Mouse (Mus musculus): ENCODE measurements at regions not wholly inside any gene's neighbourhood (a gene's known extent, or its start where the extent isn't known, plus 50 kb on each side); places are given as distances from the start of the nearest gene placed in this dataset.

- H3K4me1 ChIP-seq (ENCODE audit: insufficient read depth, low read length), result no peaks in the 10 kb centered on the region
Observed at GRCm38 (mm10) chr13:25868923-25869322, 598.6 kb upstream of the Nrsn1 start.

GRCm38 (mm10) chr13:25858207-25858606 is 587.9 kb upstream of the Nrsn1 start:
- no peak overlapping the region for H3K9ac ChIP-seq (replicated peaks; ENCODE audit: low read length, poor library complexity, severe bottlenecking)
- no peak overlapping the region for H3K4me3 ChIP-seq (ENCODE audit: low read depth, low read length)
- ATAC-seq (ENCODE audit: low FRiP score), result no peak
- H3K4me2 ChIP-seq (ENCODE audit: low read depth, low read length, poor library complexity, severe bottlenecking), result no peak overlapping the region
- DNase-seq (ENCODE audit: low spot score), result no peak
- no peaks in the 10 kb centered on the region for H3K4me1 ChIP-seq (ENCODE audit: insufficient read depth, low read length)
- H3K27ac ChIP-seq (ENCODE audit: low read depth, low read length), result no peak overlapping the region
- no peak for TF ChIP-seq CTCF (IDR thresholded peaks at IDR 0.05)
- no peaks in the 10 kb centered on the region for H3K36me3 ChIP-seq (ENCODE audit: insufficient read depth, low read length)
- H3K9me3 ChIP-seq (ENCODE audit: low read length), result no peaks in the 10 kb centered on the region
- H3K27me3 ChIP-seq (ENCODE audit: insufficient read depth, low read length), result no peaks in the 10 kb centered on the region

More at GRCm38 (mm10) chr13:25868923-25869322, 598.6 kb upstream of the Nrsn1 start:
- H3K4me2 ChIP-seq (ENCODE audit: low read depth, low read length, poor library complexity, severe bottlenecking), result no peak overlapping the region
- H3K27ac ChIP-seq (ENCODE audit: low read depth, low read length), result no peak overlapping the region
- TF ChIP-seq CTCF (IDR thresholded peaks at IDR 0.05), result no peak
- DNase-seq (ENCODE audit: low spot score) (no peak), ATAC-seq (ENCODE audit: low FRiP score) (no peak)
- 65% methylated on average over 1 of the region's 1 CpGs for WGBS
- no peaks in the 10 kb centered on the region for H3K36me3 ChIP-seq (ENCODE audit: insufficient read depth, low read length)
- no peaks in the 10 kb centered on the region for H3K9me3 ChIP-seq (ENCODE audit: low read length)
- no peak overlapping the region for H3K9ac ChIP-seq (replicated peaks; ENCODE audit: low read length, poor library complexity, severe bottlenecking)
- H3K27me3 ChIP-seq (ENCODE audit: insufficient read depth, low read length), result no peaks in the 10 kb centered on the region
- H3K4me3 ChIP-seq (ENCODE audit: low read depth, low read length), result no peak overlapping the region

DNA sequence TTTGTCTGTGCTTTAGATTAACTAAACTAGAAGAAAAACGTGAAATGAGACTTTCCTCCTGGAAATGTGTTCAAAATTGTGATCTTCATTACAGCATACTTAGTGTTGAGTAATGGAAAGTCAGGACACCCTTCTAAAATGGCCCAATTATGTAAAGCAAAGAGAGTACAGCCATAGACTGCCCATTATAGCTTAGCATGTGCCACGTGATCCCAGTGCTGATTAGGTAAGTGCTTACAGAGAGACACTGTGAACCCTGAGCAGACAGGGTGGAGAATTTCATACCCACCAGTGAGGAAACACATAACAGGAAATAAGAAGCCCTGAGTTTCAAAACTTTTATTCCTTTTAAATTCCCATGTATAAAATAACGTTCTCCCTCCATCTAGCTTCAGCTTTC is 587.3 kb upstream of the Nrsn1 start:
- DNase-seq (ENCODE audit: low spot score) (no peak), ATAC-seq (ENCODE audit: low FRiP score) (no peak)
- Histone ChIP-seq H3K9me3 (ENCODE audit: low read length) (no peaks in the 10 kb centered on the region), H3K36me3 (ENCODE audit: insufficient read depth, low read length) (no peaks in the 10 kb centered on the region), H3K27me3 (ENCODE audit: insufficient read depth, low read length) (no peaks in the 10 kb centered on the region), H3K4me3 (ENCODE audit: low read depth, low read length) (no peak overlapping the region), H3K27ac (ENCODE audit: low read depth, low read length) (no peak overlapping the region), H3K4me2 (ENCODE audit: low read depth, low read length, poor library complexity, severe bottlenecking) (no peak overlapping the region), H3K4me1 (ENCODE audit: insufficient read depth, low read length) (no peaks in the 10 kb centered on the region), H3K9ac (replicated peaks; ENCODE audit: low read length, poor library complexity, severe bottlenecking) (no peak overlapping the region)
- TF ChIP-seq CTCF (IDR thresholded peaks at IDR 0.05), result no peak
- 71% methylated on average over 3 of the region's 3 CpGs for WGBS

DNA sequence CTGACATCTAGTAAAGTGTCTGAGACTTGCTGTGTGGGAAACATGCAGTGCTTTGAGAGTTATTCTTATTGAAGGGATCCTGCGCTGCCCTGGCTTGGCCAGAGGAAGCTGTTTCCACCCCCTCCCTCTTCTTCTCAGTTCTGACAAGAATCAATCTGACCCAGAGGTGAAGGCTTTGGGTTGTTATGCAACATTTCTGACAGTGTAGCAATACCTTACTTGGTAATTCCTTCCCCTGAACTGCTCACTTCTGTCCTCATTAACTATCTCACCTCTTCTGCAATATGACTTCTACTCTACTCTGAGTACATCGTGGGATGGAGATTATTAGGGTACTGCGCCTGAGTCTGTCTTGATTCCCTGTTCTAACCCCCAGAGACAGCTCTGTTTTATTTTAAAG is 586.8 kb upstream of the Nrsn1 start:
- no peak overlapping the region for H3K4me2 ChIP-seq (ENCODE audit: low read depth, low read length, poor library complexity, severe bottlenecking)
- WGBS, result 73% methylated on average over 3 of the region's 3 CpGs
- H3K9me3 ChIP-seq (ENCODE audit: low read length), result no peaks in the 10 kb centered on the region
- H3K27me3 ChIP-seq (ENCODE audit: insufficient read depth, low read length), result no peaks in the 10 kb centered on the region
- H3K36me3 ChIP-seq (ENCODE audit: insufficient read depth, low read length), result no peaks in the 10 kb centered on the region
- no peak for DNase-seq (ENCODE audit: low spot score)
- no peaks in the 10 kb centered on the region for H3K4me1 ChIP-seq (ENCODE audit: insufficient read depth, low read length)
- no peak overlapping the region for H3K27ac ChIP-seq (ENCODE audit: low read depth, low read length)
- no peak overlapping the region for H3K4me3 ChIP-seq (ENCODE audit: low read depth, low read length)
- H3K9ac ChIP-seq (replicated peaks; ENCODE audit: low read length, poor library complexity, severe bottlenecking), result no peak overlapping the region
- no peak for ATAC-seq (ENCODE audit: low FRiP score)
- TF ChIP-seq CTCF (IDR thresholded peaks at IDR 0.05), result no peak

DNA sequence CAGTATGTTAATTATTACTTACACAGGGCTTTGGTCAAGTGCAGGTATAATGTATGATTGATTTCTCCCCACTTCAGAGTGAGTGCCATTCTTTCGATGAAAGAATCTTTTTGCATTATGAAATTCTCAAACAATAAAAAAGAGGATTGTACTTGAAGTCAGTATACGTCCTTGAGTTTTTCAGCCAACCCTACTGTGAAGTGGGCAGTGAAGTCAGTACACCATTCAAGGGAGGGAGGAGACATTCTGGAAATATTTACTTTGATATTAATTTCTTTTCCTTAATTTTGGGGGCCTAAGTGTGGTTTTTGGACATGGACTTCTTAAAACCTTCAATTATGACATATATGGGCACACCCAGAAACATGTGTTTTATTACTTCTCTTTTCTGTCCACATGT is 586.2 kb upstream of the Nrsn1 start:
- Histone ChIP-seq H3K4me2 (ENCODE audit: low read depth, low read length, poor library complexity, severe bottlenecking) (no peak overlapping the region), H3K4me1 (ENCODE audit: insufficient read depth, low read length) (no peaks in the 10 kb centered on the region), H3K4me3 (ENCODE audit: low read depth, low read length) (no peak overlapping the region), H3K9ac (replicated peaks; ENCODE audit: low read length, poor library complexity, severe bottlenecking) (no peak overlapping the region), H3K9me3 (ENCODE audit: low read length) (no peaks in the 10 kb centered on the region), H3K27me3 (ENCODE audit: insufficient read depth, low read length) (no peaks in the 10 kb centered on the region), H3K36me3 (ENCODE audit: insufficient read depth, low read length) (no peaks in the 10 kb centered on the region), H3K27ac (ENCODE audit: low read depth, low read length) (no peak overlapping the region)
- ATAC-seq (ENCODE audit: low FRiP score) (no peak), DNase-seq (ENCODE audit: low spot score) (no peak)
- 71% methylated on average over 2 of the region's 2 CpGs for WGBS
- no peak for TF ChIP-seq CTCF (IDR thresholded peaks at IDR 0.05)

DNA sequence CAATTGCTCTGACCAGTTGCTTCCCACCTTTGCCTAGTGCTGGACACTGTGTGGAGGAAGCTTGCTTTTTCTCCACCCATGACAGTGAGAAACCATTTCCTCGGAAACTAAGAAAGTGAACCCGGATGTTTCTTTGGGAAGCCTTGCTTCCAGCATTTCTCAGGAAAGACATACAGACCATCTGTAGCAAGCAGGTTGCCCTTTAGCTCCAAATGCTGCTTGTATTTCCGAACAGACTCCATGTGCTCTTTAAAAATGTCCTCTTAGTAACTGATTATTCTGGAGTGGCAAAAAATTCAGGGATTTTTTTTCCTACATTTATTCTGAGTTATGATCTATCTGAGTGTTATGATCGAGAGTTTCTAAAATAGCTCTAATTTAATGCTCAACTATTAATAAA is 577.9 kb upstream of the Nrsn1 start:
- TF ChIP-seq CTCF (IDR thresholded peaks at IDR 0.05), result no peak
- Histone ChIP-seq H3K36me3 (ENCODE audit: insufficient read depth, low read length) (no peaks in the 10 kb centered on the region), H3K4me2 (ENCODE audit: low read depth, low read length, poor library complexity, severe bottlenecking) (no peak overlapping the region), H3K27me3 (ENCODE audit: insufficient read depth, low read length) (no peaks in the 10 kb centered on the region), H3K4me1 (ENCODE audit: insufficient read depth, low read length) (no peaks in the 10 kb centered on the region), H3K9ac (replicated peaks; ENCODE audit: low read length, poor library complexity, severe bottlenecking) (no peak overlapping the region), H3K27ac (ENCODE audit: low read depth, low read length) (no peak overlapping the region), H3K9me3 (ENCODE audit: low read length) (no peaks in the 10 kb centered on the region), H3K4me3 (ENCODE audit: low read depth, low read length) (no peak overlapping the region)
- no peak for DNase-seq (ENCODE audit: low spot score)
- 91% methylated on average over 4 of the region's 4 CpGs for WGBS
- ATAC-seq (ENCODE audit: low FRiP score), result no peak

GRCm38 (mm10) chr13:25838237-25838636 is 567.9 kb upstream of the Nrsn1 start:
- Histone ChIP-seq H3K9ac (replicated peaks; ENCODE audit: low read length, poor library complexity, severe bottlenecking) (no peak overlapping the region), H3K27ac (ENCODE audit: low read depth, low read length) (no peak overlapping the region), H3K4me3 (ENCODE audit: low read depth, low read length) (no peak overlapping the region), H3K36me3 (ENCODE audit: insufficient read depth, low read length) (no peaks in the 10 kb centered on the region), H3K4me1 (ENCODE audit: insufficient read depth, low read length) (no peaks in the 10 kb centered on the region), H3K27me3 (ENCODE audit: insufficient read depth, low read length) (no peaks in the 10 kb centered on the region), H3K4me2 (ENCODE audit: low read depth, low read length, poor library complexity, severe bottlenecking) (no peak overlapping the region), H3K9me3 (ENCODE audit: low read length) (no peaks in the 10 kb centered on the region)
- ATAC-seq (ENCODE audit: low FRiP score), result no peak
- TF ChIP-seq CTCF (IDR thresholded peaks at IDR 0.05), result no peak
- DNase-seq (ENCODE audit: low spot score), result no peak
- 73% methylated on average over 4 of the region's 4 CpGs for WGBS

Measured in midbrain, postnatal 0 days (tissue).